Mouse (Mus musculus): ENCODE data around the gene Smco3.
"Not testable (repeated sequence)": the region's sequence is repeated elsewhere in the genome, so short reads cannot be mapped to it uniquely, and the experiment has no call there.

Smco3 gene

DNA sequence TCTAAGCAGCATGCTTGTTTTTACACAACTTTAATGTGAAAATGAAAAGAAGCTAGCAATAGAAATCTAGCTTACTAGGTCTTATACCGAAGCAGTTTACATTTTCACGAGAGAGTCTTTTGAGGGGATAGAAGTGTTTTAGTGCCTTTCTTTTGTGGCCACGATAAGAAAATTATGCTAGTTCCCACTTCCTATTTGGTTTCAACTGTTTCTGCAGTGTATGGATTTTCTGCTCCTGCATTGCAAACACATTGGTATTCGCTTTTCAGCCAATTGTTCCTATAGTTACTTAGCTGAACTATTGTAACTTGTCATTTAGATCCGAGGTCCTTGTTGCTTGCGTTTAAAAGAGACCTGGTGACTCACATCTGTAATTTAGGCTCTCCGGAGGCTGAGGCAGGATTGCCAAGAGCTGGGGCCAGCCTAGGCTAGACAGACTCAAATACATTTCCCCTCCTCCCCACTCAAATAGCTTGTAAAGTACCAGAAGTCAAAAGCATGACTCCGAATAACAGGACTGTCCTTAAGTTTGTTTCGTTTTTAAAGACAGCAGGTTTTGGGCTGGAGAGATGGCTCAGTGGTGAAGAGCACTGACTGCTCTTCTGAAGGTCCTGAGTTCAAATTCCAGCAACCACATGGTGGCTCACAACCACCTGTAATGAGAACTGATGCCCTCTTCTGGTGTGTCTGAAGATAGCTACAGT, 30.4 kb downstream of the Smco3 start:
- no peak for DNase-seq

DNA sequence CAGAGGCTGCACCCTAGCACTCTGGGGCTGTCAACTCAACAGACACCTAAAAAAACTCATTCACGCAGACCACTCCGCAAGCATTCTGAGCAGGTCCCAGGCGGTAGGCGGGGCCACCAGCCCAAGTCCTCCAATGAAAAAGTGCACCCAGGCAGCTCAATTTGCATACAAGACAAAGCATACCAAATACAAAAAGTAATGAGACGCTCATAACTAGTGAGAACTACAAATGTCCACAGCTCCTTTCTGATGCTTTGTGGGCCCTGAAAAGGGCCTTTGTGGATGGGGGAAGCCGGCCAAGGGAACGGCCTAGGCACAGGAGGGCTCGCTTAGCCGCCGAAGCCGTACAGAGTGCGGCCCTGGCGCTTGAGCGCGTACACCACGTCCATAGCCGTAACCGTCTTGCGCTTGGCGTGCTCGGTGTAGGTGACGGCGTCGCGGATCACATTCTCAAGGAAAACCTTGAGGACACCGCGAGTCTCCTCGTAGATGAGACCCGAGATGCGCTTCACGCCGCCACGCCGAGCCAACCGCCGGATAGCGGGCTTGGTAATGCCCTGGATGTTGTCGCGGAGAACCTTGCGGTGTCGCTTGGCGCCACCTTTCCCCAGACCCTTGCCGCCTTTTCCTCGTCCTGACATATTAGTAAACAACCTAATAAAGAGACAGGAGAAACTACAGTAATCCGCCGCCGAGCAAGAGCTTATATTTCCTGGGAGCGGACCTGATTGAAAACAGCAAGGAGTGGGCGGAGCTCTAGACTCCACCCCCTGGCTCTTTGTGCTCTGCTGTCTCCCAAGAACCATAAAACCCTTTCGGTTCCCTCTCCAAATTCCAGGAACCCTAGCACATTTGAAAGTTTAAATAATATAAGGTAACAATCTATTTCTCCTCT, 31.3 kb downstream of the Smco3 start, which contains the start of gene Hist4h4:
TSS of gene Hist4h4 (minus strand) at position 677 of the 895 bp plus-strand sequence.
- peak; percentile 96 for DNase-seq

DNA sequence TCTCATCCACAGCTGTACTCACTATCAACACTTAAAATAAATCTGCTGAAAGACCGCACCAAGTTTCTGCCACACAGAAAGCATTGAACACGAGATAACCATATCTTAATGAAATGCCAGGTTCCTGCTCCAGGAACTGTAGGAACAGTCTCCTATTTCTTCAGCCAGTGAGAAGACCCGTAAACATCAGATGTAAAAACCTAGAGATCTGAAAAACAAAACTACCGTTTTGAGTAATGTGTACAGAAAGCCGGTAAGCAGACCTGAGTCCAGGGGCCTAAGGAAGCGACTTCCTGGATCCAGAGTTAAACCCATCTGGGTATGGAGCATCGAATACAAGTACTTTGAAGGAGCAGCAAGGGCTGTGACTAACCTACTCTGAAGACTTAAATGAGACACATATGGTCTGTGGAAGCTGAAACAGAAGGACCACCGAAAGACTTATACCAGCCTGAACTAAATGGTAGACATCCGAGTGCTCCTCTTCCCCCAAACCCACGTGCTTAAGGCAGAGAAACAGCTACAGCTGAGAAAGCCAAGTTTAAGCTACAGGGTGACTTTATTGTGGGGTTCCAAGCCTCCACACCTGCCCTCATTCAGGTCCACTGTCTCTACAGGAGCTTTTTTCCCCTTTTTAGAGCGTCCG, 32.0 kb downstream of the Smco3 start:
- no peak for DNase-seq

DNA sequence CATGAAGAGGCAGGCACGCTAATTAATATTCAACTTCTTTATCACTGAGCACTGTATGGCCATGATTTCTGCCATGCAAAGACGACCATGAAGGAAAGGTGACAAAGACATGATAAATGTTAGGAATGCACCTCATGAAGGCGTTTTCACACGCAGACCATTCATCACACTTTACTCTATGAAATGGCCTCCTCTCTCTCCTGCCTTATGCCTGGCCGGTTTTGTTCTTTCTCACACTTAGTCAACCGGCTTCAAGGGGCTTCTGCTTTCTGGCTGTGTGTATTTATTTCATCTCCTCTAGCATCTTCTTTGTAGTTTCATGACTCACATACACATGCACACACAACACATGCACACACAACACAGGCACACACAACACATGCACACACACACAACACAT, 34.0 kb downstream of the Smco3 start:
- no peak for DNase-seq

DNA sequence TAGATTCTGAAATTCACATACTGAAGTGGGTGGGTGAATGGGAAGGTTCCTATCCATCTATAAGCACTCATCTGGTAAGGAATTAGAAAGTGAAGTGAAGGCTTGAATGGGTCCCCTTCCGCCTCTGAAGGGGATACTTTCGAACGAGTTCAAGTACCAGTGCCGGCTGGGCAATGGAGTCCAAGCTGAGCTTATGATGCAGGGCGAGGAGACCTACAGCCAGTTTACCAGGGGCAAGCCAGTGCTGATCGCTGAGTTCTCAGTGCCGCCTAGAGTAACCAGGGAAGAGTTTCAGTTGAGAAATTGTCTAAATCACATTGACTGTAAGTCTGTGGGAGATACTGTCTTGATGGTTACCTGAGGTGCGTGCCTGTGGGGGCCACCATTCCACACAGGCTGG, 34.5 kb downstream of the Smco3 start:
- DNase-seq, result no peak

DNA sequence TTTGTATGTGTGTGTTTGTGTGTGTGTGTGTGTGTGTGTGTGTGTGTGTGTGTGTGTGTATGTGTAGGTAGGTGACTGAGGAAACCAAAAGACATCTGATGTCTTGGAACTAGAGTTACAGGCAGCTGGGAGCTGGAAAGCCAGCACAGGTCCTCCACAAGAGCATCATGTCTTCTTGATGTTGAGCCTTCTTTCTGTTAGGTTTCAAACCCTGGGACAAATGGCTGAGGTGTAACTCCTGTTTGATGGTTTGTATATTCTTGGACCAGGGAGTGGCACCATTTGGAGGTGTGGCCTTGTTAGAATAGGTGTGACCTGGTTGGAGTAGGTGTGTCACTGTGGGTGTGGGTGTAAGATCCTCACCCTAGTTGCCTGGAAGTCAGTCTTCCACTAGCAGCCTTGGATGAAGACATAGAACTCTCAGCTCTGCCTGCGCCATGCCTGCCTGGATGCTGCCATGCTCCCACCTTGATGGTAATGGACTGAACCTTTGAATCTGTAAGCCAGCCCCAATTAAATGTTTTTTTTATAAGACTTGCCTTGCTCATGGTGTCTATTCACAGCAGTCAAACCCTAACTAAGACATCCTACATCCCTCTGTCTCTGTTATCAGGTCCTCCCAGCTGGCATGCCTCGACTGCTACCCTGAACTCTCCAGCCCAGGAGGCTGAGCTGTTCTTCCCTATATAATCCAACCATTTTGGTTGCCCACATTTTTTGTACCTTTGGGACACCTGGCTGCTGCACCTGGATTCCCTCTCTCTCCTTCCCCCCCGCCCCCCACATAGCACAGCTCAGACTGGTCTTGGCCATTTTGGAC, 37.2 kb downstream of the Smco3 start:
- not testable (repeated sequence) for DNase-seq

DNA sequence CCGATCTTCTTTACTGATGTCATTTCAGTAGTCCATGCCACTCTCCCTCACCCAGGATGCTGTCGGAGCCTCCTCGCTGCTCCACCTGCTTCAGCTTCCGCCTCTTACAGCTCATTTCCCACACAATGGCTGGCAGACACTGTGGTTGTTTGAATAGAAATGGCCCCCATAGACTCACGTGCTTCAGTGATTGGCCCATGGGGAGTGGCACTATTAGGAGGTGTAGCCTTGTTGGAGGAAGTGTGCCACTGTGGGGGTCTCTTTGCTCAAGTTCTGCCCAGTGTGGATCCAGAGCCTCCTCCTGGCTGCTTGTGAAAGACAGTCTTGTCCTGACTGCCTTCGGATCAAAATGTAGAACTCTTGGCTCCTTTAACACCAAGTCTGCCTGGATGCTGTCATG, 39.4 kb downstream of the Smco3 start:
- DNase-seq, result no peak

DNA sequence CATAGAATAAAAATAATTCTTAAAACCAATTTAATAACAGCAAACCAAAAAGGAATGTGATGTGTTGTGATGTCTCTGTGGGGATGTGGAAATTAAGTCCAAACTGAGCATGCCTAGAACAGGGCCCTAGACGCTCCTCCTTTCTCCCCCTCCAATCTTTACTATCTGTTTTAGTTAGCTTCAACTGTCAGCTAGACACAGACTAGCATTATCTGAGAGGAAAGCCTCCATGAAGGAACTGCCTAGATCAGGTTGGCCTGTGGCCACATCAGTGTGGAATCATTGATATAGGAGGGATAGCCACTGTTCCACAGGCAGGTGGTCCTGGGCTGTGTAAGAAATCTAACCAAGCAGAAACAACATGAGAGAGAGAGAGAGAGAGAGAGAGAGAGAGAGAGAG, 40.1 kb downstream of the Smco3 start:
- DNase-seq, result no peak

DNA sequence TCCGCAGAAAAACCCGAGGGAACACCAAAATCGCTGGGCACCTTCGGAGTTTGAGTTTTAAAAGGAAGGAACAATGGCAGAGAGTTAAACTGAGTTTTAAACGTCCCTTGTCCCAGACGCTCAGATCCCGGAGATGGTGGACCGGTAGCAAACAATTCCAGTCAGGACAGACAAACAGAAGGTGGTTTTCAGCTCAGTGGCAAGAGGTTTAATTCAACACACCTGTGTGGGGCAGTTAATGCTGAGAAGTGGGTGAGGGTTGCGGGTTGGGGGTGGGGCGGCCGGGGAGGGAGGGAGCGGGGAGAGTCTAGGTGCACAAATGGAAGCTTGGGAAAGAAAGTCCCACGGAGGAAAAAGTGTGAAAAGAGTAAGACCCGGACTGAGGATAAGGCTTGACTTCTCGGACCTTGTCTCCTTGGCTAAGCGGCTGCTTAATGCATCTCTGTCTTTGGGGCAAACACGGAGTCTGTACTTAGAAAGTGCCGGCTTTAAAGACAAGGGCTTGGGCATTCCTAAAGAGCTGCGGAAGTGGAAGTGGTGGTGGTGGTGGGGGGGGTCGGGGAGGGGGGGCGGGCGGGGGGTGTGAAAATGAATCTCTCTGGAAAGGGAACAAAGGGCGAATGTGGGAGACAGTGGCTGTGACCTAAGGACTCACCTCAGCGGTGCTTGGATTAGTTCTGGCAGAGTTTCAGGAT, 41.3 kb downstream of the Smco3 start:
- DNase-seq, result no peak

DNA sequence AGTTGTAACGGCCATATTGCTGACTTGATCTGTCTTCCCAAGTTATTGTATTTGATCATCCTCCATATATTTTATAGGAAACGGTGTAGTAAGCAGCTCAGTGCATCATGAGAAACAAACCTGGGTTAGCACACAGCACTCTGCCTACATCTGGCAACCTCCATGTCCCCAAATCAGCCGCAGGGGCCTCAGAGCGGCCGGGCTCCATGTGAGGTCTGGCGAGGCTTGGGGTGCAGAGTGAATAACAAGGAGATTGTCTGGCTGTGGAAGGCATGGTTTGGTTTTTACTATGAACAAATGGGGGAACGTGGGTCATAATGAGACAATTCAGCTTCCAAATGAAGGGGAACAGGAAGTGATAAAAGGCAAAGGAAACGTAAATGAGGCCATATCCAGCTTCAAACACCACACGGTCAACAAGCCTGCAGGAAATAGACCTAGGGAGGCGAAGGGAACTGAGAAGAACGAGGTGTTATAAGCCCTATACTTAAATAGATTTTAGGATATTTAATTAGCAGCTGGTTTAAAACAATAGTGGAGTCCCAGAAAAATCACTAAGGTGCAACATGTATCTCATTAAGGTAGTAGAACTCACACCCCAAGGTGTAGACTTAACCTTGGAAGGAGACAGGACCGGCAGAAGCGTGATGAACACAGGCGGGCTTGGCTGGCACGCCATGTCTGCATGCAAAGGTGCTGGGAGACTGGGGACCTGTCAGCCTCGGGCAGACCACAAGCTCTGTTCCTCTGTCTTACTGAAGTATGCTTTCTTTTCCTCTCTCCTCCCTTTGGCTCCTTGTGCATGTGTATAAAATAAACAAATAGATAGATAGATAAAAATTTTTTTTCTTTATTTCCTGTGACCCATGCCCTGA, 42.1 kb downstream of the Smco3 start:
- no peak for DNase-seq

DNA sequence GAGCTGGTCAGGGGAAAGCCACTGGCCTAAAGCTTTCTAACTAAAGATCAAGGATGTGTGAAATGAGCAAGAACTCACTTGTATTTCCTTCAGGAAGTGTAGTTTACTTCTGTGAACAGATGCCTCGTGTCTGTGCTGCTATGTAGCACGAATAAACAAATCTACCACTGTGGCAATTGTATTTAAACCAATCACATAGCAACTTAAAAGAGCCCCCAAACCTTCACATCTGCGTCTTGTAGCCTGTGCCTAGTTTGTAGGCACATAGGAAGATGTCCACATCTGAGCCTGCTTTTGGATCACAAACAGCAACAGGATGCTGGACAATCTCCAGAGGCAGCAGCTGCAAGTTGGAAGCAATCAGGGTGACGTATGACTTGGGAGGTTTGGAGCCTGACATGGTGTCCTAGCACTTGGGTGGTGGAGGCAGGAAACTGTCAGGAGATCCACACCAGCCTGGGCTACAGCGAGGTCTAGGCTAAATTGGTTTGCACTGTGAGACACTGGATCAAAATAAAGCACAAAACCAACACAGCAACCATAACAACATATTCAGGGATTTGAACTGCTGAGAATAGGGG, 45.8 kb downstream of the Smco3 start:
- DNase-seq, result peak; percentile 85

DNA sequence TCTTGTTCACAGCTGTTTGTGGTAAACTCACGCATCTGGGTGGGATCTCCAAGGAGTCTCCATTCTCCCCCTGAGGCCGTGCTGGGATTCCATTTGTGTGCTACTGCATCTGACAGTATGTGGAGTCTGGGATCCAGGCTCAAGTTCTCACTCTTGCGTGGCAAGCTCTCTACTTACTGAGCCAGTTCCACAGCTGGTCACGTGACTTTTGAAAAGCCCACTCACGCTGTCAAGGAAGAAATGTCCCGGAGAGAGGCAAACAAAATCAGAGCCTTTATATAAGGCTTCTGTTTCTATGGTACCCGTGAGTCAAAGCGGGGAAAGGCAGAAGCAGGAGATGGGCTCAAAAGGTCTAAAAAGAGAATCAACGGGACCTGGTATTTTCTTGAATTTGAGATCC, 52.5 kb downstream of the Smco3 start:
- no peak for DNase-seq

DNA sequence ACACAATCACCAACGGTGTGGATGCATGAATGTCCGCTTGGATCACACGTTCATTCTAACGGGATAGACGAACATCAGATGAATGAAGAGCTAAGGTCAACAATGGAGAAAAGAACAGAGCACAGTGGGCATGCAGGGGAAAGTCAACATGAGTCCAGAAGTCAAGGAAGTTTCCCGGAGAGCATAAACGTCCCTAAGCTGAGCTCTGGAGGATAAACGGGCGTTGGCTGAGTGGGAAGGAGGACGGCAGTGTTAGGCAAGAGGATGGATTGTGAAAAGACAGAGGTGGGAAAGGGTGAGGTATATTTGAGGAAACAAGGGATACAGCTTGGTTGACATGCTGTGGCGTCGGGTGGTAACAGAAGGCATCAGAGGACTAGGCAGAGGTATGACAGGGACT, 53.1 kb downstream of the Smco3 start:
- no peak for DNase-seq

DNA sequence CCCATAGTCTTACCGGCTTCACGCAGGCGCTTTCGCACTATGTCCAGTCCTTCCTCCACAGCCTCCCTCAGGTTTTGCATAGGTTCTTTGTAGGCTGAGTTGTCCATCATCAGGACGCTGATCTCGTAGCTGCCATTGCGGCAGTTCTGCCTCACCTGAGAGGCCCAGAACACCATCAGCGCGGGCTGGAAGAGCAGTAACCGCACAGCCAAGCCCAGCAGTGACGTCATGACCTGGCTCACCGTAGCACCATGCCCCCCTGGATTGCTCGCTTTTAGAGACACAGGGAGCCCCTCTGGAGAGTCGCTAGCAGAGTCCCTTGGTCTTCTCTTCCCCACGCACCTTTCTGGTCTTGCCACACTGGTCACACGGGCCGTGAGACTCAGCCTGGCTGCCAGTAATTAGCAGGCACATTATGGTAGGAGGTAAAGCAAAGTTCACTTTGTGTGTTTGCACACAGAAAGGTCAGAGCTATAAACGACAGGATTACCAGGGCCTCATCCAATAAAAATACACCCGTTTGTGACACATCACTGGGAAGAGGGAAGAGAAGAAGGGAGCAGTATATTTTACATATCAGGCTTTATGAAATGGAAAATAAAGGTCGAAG, 53.8 kb downstream of the Smco3 start, which contains the start of gene Gucy2c:
TSS of gene Gucy2c (minus strand) at position 389 of the 610 bp plus-strand sequence.
- no peak for DNase-seq

Data from kidney, postnatal 10 days (tissue).